Mouse (Mus musculus) liver, adult (tissue): ENCODE results near the gene Kng1.

Experiments used
- GATA4 ChIP-seq: IDR thresholded peaks from 2 replicates; pipeline ENCODE4 v1.6.1; 2014; ENCODE audit warnings: mild to moderate bottlenecking, low read length; ENCODE audit not compliant: insufficient replicate concordance

The Kng1 gene

DNA sequence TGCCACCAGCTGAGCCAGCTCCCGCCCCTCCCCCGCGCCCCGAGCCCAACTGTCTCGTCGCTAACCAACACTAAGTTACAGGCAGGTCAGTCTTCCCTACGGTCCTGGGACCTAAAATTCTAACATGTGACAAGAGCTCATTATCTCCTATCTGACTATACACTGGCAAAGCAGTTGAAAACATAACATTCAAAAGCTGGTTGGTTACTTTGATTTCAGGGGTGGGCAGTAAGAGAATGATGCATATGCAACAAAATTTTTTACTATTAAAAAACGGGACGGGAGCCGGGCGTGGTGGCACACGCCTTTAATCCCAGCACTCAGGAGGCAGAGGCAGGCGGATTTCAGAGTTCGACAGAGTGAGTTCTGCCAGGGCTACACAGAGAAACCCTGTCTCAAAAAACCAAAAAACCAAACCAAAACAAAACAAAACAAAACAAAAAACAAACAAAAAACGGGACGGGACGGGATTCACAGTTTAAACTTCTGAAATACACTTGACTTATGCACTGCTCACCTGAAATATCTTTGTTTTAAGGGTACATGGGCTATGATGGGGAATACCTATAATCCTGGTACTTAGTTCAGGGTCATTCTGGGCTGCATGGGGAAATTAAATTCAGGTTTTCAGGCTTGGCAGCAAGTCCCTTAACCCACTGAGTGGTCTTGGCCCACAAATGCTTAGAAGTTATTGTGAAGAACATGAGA lies 45.5 kb downstream of the Kng1 start:
- TF ChIP-seq GATA4 = no peak

GRCm38 (mm10) chr16:23103841-23104240 lies 46.2 kb downstream of the Kng1 start:
- TF ChIP-seq GATA4 = no peak

GRCm38 (mm10) chr16:23106121-23106520 lies 48.5 kb downstream of the Kng1 start:
- TF ChIP-seq GATA4 = no peak

DNA sequence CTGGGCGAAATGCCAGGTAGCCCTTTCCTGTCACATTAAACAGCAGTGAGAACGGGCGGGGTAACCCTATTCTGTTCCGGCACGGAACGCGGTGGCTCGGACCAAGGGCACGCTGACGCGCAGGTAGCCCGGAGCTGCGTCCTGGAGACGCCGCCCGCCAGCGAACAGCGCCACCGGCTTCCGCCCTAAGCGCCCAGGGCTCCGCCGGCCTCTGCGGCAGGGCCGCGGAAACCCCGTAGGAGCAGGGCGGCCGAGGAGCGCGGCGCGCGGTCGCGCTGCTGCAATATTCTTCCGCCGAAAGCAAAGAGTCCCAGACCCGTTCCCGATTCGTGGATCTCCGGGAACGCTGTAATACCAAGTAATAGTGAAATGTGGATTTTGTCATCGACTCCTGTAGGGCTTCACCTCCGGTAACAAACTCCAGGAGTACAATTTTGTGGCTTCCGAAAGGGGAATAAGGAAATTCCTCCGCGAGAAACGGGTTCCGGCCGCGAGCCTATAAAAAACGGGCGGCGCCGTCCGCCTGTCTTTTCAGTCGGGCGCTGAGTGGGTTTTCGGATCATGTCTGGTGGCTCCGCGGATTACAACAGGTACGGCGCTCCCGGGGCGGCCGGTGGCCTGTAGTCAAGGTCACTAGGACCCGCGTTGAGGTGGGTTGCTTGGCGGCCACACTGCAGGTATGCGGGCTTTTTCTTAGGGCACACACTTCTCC lies 49.7 kb downstream of the Kng1 start, which contains the start of gene Eif4a2:
Gene Eif4a2 (plus strand): TSS at position 214 of the 712 bp plus-strand sequence.
- TF ChIP-seq GATA4 = peak; percentile 53; the same call in 1 of the 2 replicates

GRCm38 (mm10) chr16:23107946-23108759 lies 50.5 kb downstream of the Kng1 start:
- TF ChIP-seq GATA4 = no peak

DNA sequence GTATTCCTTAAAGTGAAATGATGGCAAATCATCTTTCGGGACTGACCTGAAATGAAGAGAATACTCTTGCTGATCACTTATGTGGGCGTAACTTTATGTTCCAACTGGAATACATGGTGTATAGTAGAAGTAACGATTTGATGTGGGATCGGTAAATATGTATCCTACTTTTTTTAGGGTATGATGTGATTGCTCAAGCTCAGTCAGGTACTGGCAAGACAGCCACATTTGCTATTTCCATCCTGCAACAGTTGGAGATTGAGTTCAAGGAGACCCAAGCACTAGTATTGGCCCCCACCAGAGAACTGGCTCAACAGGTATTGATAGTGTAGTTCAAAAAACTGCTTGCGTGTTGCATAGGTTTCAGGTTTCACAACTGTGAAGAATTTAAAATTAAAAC lies 51.3 kb downstream of the Kng1 start:
- TF ChIP-seq GATA4 = no peak

DNA sequence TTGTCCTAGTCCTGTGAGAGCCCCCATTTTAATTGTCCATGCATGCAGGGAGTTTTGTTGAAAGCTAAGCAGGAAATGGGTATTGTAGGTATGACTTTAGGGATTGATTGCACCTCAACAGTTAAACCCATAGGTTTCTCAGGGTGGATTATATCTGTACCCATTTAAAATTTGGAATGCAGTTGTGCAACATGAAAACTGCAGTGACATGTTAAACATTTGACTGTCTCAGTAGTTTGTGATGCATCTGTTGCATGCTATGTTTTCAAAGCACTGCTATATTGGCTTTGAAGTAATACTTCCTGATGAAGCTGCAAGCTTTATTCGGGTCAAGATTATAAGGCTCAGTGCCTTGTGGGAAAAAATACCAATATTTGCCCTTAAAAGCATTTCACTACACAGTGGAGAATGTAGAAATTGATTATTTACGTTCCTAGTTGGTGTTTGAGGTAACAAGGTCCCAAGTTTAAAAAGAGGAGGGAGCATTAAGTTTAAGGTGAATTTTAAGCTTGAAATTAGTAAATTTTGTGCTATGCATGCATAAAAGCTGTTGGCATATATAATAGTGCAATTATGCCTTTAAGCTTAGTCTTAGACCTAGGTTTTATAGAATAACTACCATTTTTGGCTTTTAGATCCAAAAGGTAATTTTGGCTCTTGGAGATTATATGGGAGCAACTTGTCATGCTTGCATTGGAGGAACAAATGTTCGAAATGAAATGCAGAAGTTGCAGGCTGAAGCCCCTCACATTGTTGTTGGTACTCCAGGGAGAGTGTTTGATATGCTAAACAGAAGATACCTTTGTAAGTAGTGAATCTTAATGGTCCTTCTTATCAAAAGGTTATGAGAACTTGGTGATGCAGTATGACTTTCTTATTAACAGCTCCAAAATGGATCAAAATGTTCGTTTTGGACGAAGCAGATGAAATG lies 52.0 kb downstream of the Kng1 start:
- no peak for TF ChIP-seq GATA4

- TF ChIP-seq GATA4 = no peak
Observed at GRCm38 (mm10) chr16:23112348-23112747, 54.7 kb downstream of the Kng1 start.

DNA sequence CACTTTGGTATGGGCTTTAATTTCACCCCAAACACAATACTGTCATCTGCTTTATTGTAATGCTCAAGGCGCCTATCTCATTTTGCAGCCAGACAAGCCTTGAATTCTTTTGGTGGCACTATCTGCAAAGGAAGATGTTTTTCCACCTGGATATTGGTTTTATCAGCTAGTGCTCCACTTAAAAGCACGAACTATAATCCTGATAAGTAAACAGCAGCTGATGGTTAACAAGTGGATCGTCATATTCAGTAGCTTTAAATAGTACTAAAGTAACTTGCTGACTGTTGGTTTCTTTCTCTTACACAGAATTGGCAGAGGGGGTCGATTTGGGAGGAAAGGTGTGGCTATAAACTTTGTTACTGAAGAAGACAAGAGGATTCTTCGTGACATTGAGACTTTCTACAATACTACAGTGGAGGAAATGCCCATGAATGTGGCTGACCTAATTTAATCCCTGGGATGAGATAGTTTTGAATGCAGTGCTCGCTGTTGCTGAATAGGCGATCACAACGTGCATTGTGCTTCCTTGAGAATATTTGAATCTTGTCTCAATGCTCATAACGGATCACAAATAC lies 55.3 kb downstream of the Kng1 start:
- no peak for TF ChIP-seq GATA4

- no peak for TF ChIP-seq GATA4
Observed at GRCm38 (mm10) chr16:23113903-23114302, 56.2 kb downstream of the Kng1 start.

GRCm38 (mm10) chr16:23114339-23115171 lies 56.9 kb downstream of the Kng1 start:
- TF ChIP-seq GATA4 = no peak

GRCm38 (mm10) chr16:23115486-23115885 lies 57.8 kb downstream of the Kng1 start:
- TF ChIP-seq GATA4 = no peak

GRCm38 (mm10) chr16:23117173-23117572 lies 59.5 kb downstream of the Kng1 start:
- TF ChIP-seq GATA4 = no peak

DNA sequence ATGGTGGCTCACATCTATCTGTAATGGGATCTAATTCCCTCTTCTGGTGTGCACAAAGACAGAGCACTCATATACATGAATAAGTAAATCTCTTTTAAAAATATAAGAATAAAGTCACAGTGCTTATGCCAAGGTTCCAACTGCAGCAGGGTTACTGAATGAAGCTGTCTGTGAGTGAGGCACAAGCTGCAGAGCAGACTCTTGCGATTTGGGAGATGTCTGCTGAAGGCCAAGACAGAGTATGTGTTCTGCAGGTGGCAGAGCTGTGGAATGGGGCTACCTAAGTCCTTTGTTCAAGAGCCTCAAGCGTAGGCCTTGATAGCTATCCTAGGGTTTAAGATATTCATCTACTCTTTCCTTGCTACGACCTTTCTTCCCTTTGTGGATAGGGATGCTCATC lies 64.8 kb downstream of the Kng1 start:
- TF ChIP-seq GATA4 = no peak

- TF ChIP-seq GATA4 = no peak
Observed at GRCm38 (mm10) chr16:23123104-23123503, 65.4 kb downstream of the Kng1 start.
